Mouse (Mus musculus) urinary bladder, postnatal 0 days (tissue): ENCODE data around the gene Tsr1. TPM values are rescaled to one million over a fixed set of nuclear protein-coding genes. Genes with fewer than 3 reads are reported as not detected.

ENCODE experiments used
- microRNA-seq: library from miRNA; unstranded; fragments of <30 nt; microRNA quantifications from one replicate; pipeline ENCODE4, GENCODE M21; 2016
- polyA plus RNA-seq: library from polyadenylated mRNA; unstranded; fragments of >200 nt; fragmentation: Nextera tagmentation; extraction: Ambion mirVana; gene quantifications from 2 replicates; pipeline ENCODE4 v1.2.1, GENCODE M21; 2015

Tsr1 gene
- 27.0 and 30.3 TPM in 2 replicates for polyA plus RNA-seq

GRCm38 (mm10) chr11:74897678-74898516, at the start of gene Tsr1:
Gene Tsr1 (plus strand): TSS chr11:74898071.

GRCm38 (mm10) chr11:74896901-74897677, 782 bp upstream of the Tsr1 start, which contains the start of gene Sgsm2:
Gene Sgsm2 (minus strand): TSS chr11:74897060.

GRCm38 (mm10) chr11:74925577-74926387, 27.9 kb downstream of the Tsr1 start, which contains the start of the genes Smg6 and Srr:
Gene Smg6 (plus strand): TSS chr11:74925823.
Gene Srr (minus strand): TSS chr11:74925948.

Small RNA genes within 50 kb of the gene (microRNA-seq; reads per million reads assigned to microRNA genes)
- not detected for gene Mir6926

Other genes starting within 250 kb of the Tsr1 start
- gene Cluh, start 248.6 kb upstream of the Tsr1 start, polyA plus RNA-seq: 18.0 and 19.0 TPM in 2 replicates
- gene Pafah1b1, start 173.4 kb upstream of the Tsr1 start, polyA plus RNA-seq: 40.7 and 53.3 TPM in 2 replicates
- gene Mettl16, start 127.2 kb upstream of the Tsr1 start, polyA plus RNA-seq: 15.9 and 16.2 TPM in 2 replicates
- 3.2 and 3.3 TPM in 2 replicates for gene Mnt, start 67.2 kb upstream of the Tsr1 start, polyA plus RNA-seq
- 2.7 and 3.3 TPM in 2 replicates for gene Sgsm2, start 1.0 kb upstream of the Tsr1 start, polyA plus RNA-seq
- gene Smg6, start 27.8 kb downstream of the Tsr1 start, polyA plus RNA-seq: 6.3 and 6.7 TPM in 2 replicates
- 12.0 and 13.5 TPM in 2 replicates for gene Srr, start 27.9 kb downstream of the Tsr1 start, polyA plus RNA-seq